Mouse (Mus musculus): ENCODE measurements around the gene Serpinb3a.

DNA sequence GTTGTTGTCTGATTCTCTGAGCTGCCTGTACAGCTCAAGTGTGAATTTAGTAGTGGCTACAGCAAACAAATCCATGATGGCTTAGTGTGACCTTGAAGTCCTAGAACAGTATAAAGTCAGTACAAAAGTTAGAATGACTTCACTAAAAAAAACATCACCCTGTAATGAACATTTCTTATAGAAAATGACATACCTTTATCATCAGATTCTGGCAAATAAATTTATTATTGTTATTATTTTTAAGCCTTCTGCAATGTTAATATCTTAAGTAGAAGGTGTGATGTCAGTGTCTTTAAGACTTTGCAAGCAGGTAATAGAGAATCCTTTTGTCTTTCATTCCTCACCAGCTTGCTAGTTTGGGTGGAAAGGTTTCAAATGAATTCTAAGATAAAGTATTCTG is 31.3 kb upstream of the Serpinb3a start, which contains the start of gene Serpinb3d:
- no peak for TF ChIP-seq CTCF (IDR thresholded peaks at IDR 0.05; ENCODE audit: extremely low read depth, insufficient read depth, low read length)
- TF ChIP-seq POLR2A (IDR thresholded peaks at IDR 0.05; ENCODE audit: extremely low read depth, insufficient read depth, low read length) = no peak

Measured in cortical plate, adult 2 months (tissue).